Mouse (Mus musculus): ENCODE data around the gene Cep104. TPM values are rescaled to one million over a fixed set of nuclear protein-coding genes. Genes with fewer than 3 reads are reported as not detected.

Cep104 gene
- total RNA-seq, 2 experiments from 2014 or later = 15.2 to 15.3 TPM

GRCm38 (mm10) chr4:153979243-153979642, 4.2 kb downstream of the Cep104 start:
- intact Hi-C loops (cut with DNase I; ENCODE audit: low total_unique reads) = no loop called here

GRCm38 (mm10) chr4:153980470-153980869, 5.5 kb downstream of the Cep104 start:
- intact Hi-C loops (cut with DNase I; ENCODE audit: low total_unique reads) = no loop called here

More at GRCm38 (mm10) chr4:153979243-153979642, 4.2 kb downstream of the Cep104 start:
- DNase-seq = no peak

GRCm38 (mm10) chr4:153992715-153993114, 17.7 kb downstream of the Cep104 start:
- no peak for DNase-seq
- intact Hi-C loops (cut with DNase I; ENCODE audit: low total_unique reads) = no loop called here

More at GRCm38 (mm10) chr4:153980470-153980869, 5.5 kb downstream of the Cep104 start:
- DNase-seq = no peak

GRCm38 (mm10) chr4:153993505-153993904, 18.5 kb downstream of the Cep104 start:
- intact Hi-C loops (cut with DNase I; ENCODE audit: low total_unique reads) = no loop called here
- no peak for DNase-seq

- no peak for DNase-seq
- intact Hi-C loops (cut with DNase I; ENCODE audit: low total_unique reads) = no loop called here
Observed at GRCm38 (mm10) chr4:154005488-154005887, 30.5 kb downstream of the Cep104 start.

- intact Hi-C loops (cut with DNase I; ENCODE audit: low total_unique reads) = no loop called here
Observed at GRCm38 (mm10) chr4:154006264-154006663, 31.3 kb downstream of the Cep104 start.

GRCm38 (mm10) chr4:154007759-154008158, 32.8 kb downstream of the Cep104 start:
- intact Hi-C loops (cut with DNase I; ENCODE audit: low total_unique reads) = no loop called here
- no peak for DNase-seq

More at GRCm38 (mm10) chr4:154006264-154006663, 31.3 kb downstream of the Cep104 start:
- no peak for DNase-seq

GRCm38 (mm10) chr4:154010907-154011645, 36.1 kb downstream of the Cep104 start:
- DNase-seq = no peak
- intact Hi-C loops (cut with DNase I; ENCODE audit: low total_unique reads) = no loop called here

- DNase-seq = peak; percentile 82
- intact Hi-C loops (cut with DNase I; ENCODE audit: low total_unique reads) = no loop called here
Observed at GRCm38 (mm10) chr4:154011646-154012089, 36.7 kb downstream of the Cep104 start, which contains the start of gene Lrrc47. TSS of gene Lrrc47 (plus strand) at chr4:154011731.

GRCm38 (mm10) chr4:154012132-154012882, 37.3 kb downstream of the Cep104 start:
- intact Hi-C loops (cut with DNase I; ENCODE audit: low total_unique reads) = no loop called here
- no peak for DNase-seq

GRCm38 (mm10) chr4:154015476-154015875, 40.5 kb downstream of the Cep104 start:
- peak; percentile 53 for DNase-seq
- intact Hi-C loops (cut with DNase I; ENCODE audit: low total_unique reads) = no loop called here

- intact Hi-C loops (cut with DNase I; ENCODE audit: low total_unique reads) = no loop called here
- DNase-seq = peak; percentile 45
Observed at GRCm38 (mm10) chr4:154019571-154019970, 44.6 kb downstream of the Cep104 start.

- no peak for DNase-seq
- intact Hi-C loops (cut with DNase I; ENCODE audit: low total_unique reads) = no loop called here
Observed at GRCm38 (mm10) chr4:154021432-154021831, 46.4 kb downstream of the Cep104 start.

GRCm38 (mm10) chr4:154022407-154022806, 47.4 kb downstream of the Cep104 start:
- peak; percentile 42 for DNase-seq
- intact Hi-C loops (cut with DNase I; ENCODE audit: low total_unique reads) = no loop called here

- intact Hi-C loops (cut with DNase I; ENCODE audit: low total_unique reads) = no loop called here
- DNase-seq = no peak
Observed at GRCm38 (mm10) chr4:154022844-154023243, 47.9 kb downstream of the Cep104 start.

GRCm38 (mm10) chr4:154023754-154024601, 49.0 kb downstream of the Cep104 start:
- intact Hi-C loops (cut with DNase I; ENCODE audit: low total_unique reads) = no loop called here
- no peak for DNase-seq

- DNase-seq = no peak
- intact Hi-C loops (cut with DNase I; ENCODE audit: low total_unique reads) = no loop called here
Observed at GRCm38 (mm10) chr4:154024729-154025521, 49.9 kb downstream of the Cep104 start.

GRCm38 (mm10) chr4:154025641-154026440, 50.8 kb downstream of the Cep104 start, which contains the start of gene Smim1:
TSS of gene Smim1 (minus strand) at chr4:154026230.
- intact Hi-C loops (cut with DNase I; ENCODE audit: low total_unique reads) = no loop called here
- DNase-seq = peak; percentile 81
